Mouse (Mus musculus) layer of hippocampus, adult 8-10 months (tissue): Measurements from ENCODE around the gene Misp. TPM values are rescaled to one million over a fixed set of nuclear protein-coding genes. Genes with fewer than 3 reads are reported as not detected.

Experiments
- DNase-seq, 2 experiments: peaks; one replicate each; pipeline ENCODE4 v3.0.0; 2022; ENCODE audit warnings: low spot score in 2 of 2
- total RNA-seq, 4 experiments: library from RNA; stranded (reverse); gene quantifications; 2 replicates each; pipeline ENCODE4 v1.2.4; 2022

The Misp gene
- 1 to 10 TPM in 2 of 4 experiments, not detected in 2; 1.6 to 1.9 TPM for total RNA-seq

DNA sequence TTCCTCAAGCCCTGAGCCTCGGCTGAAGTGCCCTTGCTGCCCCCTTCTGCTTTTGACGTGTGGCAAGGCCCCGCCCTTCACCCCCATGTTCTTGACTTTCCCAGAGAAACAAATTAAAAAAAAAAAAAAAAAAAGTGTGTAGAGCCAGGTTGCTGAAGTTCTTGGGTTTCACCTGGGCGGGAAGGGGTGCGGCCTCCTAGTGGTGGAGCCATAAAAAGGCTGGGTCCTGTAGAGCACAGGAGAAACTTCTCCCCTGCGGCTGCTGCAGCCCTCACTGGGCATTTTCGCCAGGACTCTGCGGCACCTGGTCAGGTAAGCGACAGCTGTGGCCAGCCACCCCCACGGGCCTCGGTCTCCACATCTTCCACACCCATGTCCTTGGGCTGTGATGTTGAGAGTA, at the start of gene Misp:
Gene Misp, plus strand, starts transcription at position 208 of the 400 bp plus-strand sequence.
- no peak for DNase-seq

DNA sequence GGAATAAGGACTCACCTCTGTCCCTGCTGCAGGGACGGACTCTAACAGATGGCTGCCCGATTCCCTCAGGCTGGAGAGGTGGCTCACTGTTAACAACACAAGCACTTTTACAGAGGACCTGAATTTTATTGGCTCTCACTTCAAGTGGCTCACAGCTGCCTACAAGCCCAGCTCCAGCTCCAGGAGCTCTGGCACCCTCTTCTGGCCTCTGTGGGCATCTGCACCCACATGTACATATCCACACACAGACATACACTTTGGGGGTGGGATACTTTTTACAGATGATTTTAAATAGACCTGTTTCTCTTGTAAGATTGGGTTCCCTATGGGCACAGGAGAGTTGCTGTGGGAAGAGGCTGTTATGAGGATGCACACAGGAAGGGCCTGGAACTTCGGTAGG, 48.5 kb upstream of the Misp start:
- DNase-seq: no peak

DNA sequence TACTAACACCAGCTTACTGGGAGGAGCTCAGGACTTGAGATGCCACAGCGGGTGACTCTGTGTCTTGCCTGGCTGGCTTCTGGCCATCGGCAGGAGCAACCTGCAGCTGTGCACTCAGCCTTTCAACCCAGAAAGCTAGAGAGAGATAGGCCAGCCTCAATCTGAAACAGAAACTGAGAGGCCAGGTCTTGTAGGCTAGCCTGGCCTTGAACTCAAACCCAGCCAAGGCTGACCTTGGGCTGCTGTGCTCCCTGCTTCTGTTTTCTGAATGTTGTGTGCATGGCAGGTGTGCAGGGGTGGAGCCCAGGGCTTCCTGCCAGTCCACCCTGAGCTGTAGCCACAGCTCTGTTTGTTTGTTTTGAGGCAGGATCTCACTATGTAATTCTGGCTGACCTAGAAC, 47.6 kb upstream of the Misp start:
- DNase-seq: no peak

DNA sequence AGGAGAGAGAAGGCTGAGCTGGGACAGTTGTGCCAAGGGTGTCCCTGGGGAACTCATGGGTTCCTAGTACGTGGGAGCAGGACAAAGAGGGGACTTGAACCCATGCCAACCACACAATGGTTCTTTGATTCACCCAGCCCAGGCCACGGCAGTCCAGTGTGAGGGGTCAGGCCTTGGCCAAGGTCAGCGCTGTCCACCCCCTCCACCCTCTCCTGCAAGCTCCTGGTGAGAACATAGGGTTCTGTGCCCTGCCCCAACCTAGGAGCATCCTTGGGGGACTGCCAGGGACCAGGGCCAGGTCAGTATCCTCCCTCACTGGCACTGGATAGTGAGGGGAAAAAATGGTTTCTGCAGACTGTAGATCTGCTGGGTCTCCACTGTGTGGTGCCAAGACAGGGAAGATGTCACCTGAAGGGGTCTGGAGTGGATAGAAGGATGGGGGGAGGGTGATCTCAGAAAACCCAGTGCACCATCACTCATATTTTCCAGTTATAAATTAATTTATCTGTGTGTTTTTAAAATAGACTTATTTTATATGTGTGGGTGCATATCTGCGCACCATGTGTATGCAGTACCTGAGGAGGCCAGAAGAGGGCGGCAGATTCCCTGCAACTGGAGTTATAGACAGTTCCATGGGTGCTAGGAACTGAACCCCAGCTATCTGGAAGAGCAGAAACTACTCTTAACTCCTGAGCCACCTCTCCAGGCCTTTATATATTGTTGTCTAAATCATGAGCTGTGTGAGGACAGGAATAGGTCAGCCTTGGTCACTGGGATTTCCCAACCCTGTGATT, 46.1 kb upstream of the Misp start:
- no peak for DNase-seq

DNA sequence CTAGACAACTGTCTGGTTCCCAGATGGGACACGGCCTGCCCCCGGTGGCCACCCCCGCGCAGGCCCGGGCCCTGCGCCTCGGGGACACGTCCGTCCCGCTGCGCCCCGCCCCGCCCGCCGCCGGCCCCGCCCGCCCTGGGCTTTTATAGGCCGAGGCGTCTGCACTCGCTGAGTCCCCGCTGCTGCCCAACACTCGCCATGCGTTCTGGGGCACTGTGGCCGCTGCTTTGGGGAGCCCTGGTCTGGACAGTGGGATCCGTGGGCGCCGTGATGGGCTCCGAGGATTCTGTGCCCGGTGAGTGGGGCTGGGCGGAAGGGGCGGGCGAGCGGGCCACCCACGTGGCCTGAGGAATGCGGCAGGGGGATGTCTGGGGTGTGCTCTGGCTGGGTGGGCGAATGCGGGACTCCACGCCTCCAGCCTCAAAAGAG, 43.7 kb upstream of the Misp start, which contains the start of gene Fstl3:
Gene Fstl3, plus strand, starts transcription at position 170 of the 429 bp plus-strand sequence.
- no peak for DNase-seq

DNA sequence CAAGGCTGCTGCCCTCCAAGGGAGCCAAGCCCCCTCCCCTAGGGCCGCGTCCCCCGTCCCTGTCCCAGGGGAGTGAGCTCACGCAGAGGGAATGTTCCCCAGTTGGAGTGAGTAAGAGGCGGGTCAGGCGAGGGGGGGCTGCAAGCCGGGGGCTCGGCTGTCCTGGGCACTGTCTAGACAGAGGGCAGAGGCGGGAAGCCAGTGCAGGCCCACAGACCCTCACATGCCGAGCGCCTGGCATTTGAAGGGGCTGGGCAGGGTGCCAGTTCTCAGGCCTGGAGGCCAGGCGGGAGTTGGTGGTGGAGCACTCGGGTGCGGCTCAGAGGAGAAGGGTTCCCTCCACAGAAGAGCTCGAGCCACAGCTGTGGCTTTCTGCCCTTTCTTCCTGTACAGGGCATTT, 42.8 kb upstream of the Misp start:
- DNase-seq: no peak

DNA sequence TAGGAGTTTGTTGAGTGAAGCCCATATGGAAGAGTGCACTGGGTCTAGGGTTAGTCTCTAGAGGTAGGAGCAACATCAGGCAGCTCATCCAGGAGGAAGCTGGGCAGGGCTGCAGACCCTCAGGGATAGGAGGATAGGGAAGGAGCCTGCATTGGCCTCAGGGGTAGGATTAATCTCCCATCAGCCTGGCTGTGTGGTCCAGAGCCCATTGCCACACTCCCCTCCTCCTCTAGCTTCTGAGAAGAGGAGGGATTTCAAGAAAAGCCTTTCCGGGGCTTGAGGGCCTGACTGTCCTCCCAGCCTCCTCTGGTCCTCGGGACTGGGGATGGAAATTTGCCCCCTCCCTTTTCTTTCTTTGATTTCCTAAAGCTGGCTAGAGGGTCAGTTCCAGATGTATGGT, 41.6 kb upstream of the Misp start:
- DNase-seq: no peak

DNA sequence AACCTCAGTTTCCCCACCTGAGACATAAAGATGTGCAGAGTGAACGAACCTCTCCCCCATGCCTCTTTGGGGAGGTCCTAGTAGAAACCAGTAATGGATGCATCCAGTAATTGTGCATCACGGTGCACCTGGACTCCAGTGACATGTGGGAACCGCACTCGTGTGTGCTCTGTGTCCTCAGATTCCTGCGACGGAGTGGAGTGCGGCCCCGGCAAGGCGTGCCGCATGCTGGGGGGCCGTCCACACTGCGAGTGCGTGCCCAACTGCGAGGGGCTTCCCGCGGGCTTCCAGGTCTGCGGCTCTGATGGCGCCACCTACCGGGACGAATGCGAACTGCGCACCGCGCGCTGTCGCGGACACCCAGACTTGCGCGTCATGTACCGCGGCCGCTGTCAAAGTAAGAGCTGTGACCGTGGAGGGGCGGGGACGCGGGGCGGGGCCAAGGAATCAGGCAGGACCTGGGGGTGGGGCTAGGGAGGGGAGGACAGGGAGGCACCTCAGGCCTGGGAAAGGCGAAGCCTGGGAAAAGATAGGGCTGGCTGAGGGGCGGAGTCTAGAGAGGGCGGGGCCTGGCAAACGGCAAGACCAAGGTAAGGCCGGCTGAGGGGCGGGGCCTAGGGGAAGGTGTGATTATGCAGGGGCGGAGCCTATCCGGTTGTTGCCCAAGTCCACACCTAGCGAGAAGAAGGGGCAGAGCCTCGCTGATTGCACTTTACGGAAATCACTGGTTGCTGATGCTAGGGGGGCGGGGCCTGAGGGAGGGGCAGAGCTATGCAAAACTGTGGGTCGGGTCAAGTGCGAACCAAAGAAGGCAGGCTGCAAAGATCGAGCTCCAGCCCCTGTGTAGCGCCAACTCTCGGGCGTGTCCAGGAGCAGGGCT, 40.8 kb upstream of the Misp start:
- peak; percentile 95 to 98 for DNase-seq

DNA sequence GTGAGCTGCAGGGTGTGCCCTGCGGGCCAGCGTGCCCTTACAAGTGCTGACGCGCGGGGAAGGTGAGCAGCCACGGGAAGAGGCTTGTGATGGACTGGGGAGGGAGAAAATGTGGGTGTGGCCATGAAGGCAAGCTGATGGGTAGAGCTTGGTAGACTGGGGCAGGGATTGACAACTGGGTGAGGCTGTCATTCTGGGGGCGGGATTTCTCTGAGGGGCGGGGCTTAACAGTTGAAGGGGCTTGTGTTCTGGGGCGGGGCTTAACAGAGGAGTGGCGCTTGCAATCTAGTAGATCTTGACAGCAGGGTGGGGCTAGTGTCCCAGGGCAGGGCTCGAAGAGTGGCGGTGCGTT, 40.1 kb upstream of the Misp start:
- DNase-seq: no peak

DNA sequence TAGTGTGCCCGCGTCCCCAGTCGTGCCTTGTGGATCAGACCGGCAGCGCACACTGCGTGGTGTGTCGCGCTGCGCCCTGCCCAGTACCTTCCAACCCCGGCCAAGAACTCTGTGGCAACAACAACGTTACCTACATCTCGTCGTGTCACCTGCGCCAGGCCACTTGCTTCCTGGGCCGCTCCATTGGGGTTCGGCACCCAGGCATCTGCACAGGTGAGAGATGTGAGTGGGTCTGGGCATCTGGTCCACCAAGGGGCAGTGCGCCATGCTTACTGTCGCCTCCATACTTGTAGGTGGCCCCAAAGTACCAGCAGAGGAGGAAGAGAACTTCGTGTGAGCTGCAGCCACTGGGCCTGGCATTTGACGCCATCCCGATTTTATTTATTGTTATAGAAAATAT, 39.6 kb upstream of the Misp start:
- no peak for DNase-seq

DNA sequence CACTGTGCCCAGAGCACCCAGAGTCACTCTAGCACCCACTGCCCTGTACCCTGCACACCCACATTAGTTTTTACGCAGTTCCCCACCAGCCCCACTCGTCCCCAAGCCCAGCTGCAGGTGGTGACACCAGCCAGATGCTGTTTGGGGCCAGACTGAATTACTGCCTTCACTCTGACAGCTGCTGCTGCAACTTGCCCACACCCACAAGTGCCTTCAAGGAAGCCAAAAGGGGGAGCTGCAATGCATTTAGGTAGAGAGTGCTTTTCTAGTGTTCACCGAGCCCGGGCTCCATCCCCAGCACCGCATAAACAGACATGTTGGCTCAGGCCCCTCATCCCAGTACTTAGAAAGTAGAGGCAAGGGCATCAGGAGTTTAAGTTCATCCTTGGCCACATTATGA, 38.8 kb upstream of the Misp start:
- no peak for DNase-seq

DNA sequence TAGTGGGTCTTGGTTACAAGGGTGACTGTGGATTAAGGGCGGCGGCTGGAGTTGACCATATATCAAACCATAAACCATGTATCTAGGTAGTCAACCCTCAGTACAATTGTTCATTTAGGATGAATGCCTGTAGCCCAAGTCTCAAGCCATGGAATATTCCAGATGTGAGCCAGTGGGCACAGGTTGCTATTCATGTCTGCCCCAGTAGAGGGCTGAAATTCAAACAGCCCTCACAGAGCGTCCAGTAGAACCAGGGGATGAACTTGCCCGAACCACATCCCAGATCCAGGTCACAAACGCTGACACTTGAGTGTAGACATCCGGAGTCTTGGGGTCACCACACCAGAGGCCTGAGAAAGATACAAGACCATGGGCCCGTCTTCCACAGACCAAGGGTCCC, 37.7 kb upstream of the Misp start:
- DNase-seq: no peak

DNA sequence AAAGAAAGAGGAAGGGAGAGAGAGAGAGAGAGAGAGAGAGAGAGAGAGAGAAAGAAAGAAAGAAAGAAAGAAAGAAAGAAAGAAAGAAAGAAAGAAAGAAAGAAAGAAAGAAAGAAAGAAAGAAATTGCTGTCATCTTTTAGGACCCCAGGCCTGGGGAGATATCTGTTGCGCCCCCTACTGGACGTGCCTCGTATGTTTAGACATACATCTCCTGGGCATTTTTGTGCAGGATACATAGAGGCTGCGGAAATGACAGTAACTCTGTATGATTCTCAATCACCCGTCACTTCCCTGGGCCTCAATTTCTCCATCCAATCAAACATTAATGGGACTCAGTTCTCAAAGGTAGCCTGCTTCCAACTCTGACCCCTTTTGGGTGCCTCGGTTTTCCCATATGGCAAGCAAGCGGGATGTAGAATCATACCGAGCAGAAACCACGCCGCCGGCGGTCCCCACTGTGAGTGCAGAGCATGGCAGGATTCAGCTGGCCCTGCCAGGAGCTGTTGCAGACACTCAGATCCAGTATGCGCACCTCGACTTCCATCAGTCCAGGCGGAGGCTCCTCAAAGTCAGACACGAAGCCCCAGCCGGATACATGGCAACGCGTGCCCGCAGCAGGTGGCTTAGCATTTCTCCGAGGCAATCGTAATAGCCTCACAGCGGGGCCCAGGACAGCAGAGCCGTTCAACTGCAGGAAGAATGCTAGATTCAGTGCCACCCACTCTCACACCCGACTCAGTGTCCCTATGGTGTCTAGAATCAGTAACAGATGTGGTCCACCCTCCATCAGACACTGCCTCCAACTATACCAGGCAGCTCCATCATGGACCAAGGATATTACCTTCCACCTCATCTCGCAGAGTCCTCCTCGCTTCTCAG, 36.6 kb upstream of the Misp start:
- no peak for DNase-seq

DNA sequence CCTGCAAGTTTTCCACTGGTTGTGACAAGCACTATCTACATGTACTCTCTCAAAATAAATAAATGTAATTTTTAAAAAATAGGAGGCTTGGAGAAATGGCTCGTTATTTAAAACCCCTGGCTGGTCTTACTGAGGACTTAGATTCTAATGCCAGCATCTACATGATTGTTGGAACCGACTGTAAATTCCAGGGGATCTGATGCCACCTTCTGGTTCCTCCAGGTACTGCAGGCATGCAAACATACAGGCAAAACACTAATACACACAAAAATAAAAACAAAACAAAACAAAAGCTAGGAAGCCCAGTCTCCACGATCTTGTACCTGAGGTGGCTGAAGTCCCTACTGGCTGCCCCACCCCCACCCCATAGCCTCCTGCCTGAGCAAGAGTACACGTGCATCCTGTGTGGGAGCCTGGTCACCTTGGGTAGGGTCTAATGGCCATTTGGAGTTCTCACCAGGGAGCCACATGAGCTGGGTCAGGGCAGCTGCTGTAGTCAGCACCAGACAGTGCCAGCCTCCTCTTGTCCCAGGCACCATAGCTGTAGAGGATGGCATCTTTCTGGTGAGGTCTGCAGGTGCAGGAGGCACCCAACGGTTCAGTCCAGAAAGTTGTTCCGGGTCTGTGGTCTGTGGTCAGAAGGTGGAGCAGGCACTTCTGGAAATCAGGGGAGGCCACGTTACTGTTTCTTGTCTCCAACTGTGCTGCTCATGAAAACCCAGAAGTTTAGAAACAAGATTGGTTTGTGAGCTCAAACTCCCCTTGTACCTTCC, 32.2 kb upstream of the Misp start:
- DNase-seq: peak in 1 of 2 experiments; percentile 82

DNA sequence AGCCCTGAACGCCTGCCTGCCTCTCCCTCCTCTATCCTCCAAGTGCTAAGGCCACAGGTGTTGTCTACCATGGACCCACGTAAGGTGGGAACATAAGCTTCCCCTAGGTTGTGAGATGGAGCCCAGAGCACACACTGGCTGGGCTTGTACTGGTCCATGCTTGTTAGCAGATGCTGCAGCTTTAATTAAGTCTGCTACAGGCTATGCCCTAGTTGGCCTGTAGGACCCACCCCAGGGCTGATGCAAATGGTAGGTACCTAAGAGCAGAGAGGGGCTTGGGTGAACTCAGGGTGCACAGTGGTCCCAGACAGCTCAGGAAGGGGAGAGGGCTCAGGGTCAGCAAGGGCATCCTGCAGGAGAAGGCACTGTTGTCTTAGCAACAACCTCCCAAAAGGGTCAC, 31.2 kb upstream of the Misp start:
- no peak for DNase-seq

DNA sequence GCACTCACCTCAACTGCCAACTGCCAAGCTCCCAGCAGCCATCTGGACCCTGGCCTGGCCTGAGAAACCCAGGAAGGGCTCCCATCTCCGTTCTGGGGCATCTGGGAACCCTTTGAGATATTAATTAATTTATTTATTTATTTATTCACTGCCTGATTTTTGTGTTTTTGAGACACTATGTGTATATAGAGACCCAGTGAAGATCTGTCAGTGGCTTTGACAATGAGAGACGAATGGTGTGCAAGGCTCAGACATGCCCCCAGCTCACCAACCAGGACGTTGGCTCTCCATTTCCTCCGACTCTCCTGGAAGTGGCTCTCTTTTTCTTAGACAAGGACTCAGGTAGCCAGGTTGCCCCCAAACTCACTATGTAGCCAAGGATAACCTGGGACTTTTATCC, 29.9 kb upstream of the Misp start, which contains the start of gene Prss57:
Gene Prss57, minus strand, starts transcription at position 101 of the 400 bp plus-strand sequence.
- DNase-seq: no peak

DNA sequence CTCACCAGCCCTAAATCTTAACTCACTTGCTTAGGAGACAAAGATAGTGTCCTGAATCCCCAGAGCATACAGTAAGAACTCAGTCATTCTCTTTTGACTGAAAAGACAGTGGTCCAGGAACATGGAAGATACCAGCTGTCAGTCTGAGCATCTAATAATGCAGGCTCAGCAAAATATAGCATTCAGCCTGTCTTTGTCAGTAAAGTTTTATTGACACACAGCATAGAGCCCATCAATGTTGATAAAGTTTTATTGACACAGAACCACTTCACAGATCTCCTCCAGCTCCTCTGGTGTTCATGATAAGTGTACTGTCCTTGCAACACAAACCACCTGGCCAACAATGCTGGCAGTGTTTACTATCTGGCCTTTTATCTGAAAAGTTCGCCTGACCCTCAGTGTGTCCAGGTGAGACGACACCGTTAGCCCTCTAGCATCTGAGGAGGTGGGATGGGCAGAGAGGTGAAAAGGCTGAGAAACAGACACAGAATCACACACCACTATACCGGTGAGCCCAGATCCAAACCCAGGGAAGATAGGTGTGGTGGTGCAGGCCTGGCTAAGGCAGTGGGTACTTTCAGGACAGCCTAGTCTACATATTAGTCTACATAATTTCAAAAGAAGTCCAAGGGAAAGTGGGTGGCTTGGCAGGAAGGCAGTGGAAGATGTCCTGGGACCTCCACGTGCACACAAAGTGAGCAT, 28.3 kb upstream of the Misp start:
- no peak for DNase-seq

DNA sequence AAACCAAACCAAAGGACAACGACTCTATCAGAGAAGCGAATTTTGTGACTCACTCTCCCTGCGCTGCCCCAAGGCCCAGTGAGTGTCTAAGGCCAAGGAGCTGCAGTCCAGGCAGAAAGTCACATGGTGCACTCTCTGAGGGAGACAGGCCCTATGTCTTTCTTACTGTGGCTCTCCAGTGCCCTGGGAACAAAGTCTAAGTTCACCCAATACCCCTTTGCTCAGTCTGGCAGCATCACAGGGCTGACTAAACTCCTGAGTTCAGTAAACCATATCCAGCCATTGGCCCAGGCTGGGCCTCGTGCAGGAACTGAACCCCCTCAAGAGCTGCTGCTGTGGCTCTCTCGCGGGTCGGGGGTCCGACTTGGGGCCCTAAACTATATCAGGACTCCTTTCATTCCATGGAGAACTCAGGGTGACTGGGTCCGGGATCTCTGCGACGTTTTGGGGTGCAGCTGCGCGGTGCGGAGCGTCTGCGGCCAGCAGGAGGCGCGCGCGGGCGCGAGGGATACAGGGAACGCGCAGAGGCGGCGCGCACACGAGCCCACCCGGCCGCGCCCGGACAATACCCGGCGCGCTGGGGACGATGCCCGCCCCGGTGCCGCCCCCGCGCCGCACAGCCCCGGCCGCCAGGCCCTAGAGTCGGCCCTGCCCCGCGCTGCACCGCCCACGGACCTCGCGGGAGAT, 27.6 kb upstream of the Misp start, which contains the start of gene Palm:
Gene Palm, plus strand, starts transcription at position 522 of the 687 bp plus-strand sequence.
- peak; percentile 51 to 86 for DNase-seq
